Comparison of ENCODE assay signal across 21 mouse cellular contexts in the genomic region with DNA sequence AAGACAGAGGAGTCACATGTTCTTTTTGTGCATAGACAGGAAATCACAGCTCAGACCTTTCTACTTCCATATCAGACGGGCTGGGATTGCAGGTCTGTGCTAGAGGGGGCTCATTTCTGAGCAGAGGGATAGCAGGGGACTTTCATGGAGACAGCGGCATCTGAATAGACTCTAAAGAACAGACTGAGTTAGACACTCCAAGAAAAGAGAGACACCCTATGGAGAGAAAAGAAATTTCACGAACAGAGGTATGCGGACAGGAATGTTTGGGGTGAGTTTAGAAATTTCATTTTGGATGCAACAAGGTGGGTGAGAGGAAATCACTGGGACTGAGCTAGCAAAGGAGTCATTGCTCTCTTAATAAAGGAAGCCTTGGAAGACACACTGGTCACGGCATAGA. TPM values are rescaled to one million over a fixed set of nuclear protein-coding genes. Genes with fewer than 3 reads are reported as not detected.
DNase-seq lines count a peak whose midpoint lies in the region; ATAC-seq and TF ChIP-seq lines count a peak whose summit lies in the region.
"Had no signal": no experiment of that assay in that cellular context is flagged by ENCODE, and none has a peak within 500 bp of the region (broad histone marks: within the 10 kb centered on the region; RNA-seq: fewer than 3 reads in every experiment).

No protein-coding gene starts in this region.

- WGBS in forebrain, postnatal 0 days = 76% methylated on average over 5 of the region's 5 CpGs
- WGBS in forebrain, embryonic 11.5 days = 85% methylated on average over 5 of the region's 5 CpGs
- 69% methylated on average over 5 of the region's 5 CpGs for WGBS in heart, embryonic 14.5 days

- H3K4me2 ChIP-seq in forebrain, postnatal 0 days (ENCODE audit: low read depth) = no peak overlapping the region
- H3K4me2 ChIP-seq in forebrain, embryonic 11.5 days (ENCODE audit: low read depth, low read length, severe bottlenecking) = no peak overlapping the region
- H3K4me2 ChIP-seq in heart, embryonic 14.5 days (ENCODE audit: low read length) = no peak overlapping the region
- H3K4me2 ChIP-seq: embryonic facial prominence, embryonic 13.5 days; hindbrain, embryonic 12.5 days; hindbrain, embryonic 15.5 days had no signal

- H3K4me3 ChIP-seq in forebrain, postnatal 0 days (ENCODE audit: low read depth, low read length) = no peak overlapping the region
- H3K4me3 ChIP-seq in forebrain, embryonic 11.5 days (ENCODE audit: low read depth, low read length) = no peak overlapping the region
- no peak overlapping the region for H3K4me3 ChIP-seq in heart, embryonic 14.5 days (ENCODE audit: control insufficient read depth in 1 of 2, insufficient read depth in 1 of 2, low read depth in 1 of 2, low read length in 2 of 2)
- no peak overlapping the region for H3K4me3 ChIP-seq in layer of hippocampus, adult 2 months
- H3K4me3 ChIP-seq: embryonic facial prominence, embryonic 10.5 days; embryonic facial prominence, embryonic 13.5 days; forebrain, embryonic 10.5 days; gastrocnemius, adult 2 months; heart, embryonic 10.5 days; hindbrain, embryonic 12.5 days; hindbrain, embryonic 15.5 days had no signal

- no peak overlapping the region for H3K9ac ChIP-seq in forebrain, postnatal 0 days
- H3K9ac ChIP-seq in forebrain, embryonic 11.5 days (ENCODE audit: low read length) = no peak overlapping the region
- H3K9ac ChIP-seq in heart, embryonic 14.5 days (ENCODE audit: low read length) = no peak overlapping the region
- H3K9ac ChIP-seq: embryonic facial prominence, embryonic 13.5 days; hindbrain, embryonic 12.5 days; hindbrain, embryonic 15.5 days had no signal

- intact Hi-C loops in heart, postnatal 36 days (cut with DNase I) = no loop called here

- no peaks in the 10 kb centered on the region for H3K4me1 ChIP-seq in forebrain, postnatal 0 days (ENCODE audit: insufficient read depth)
- H3K4me1 ChIP-seq in forebrain, embryonic 11.5 days (replicated peaks; ENCODE audit: control insufficient read depth, insufficient read depth, low read length) = peaks cover 10% of the 10 kb centered on the region; the same call in 1 of the 2 replicates
- H3K4me1 ChIP-seq in heart, embryonic 14.5 days (ENCODE audit: control insufficient read depth in 2 of 2, insufficient read depth in 2 of 2, low read length in 2 of 2) = peaks cover 5% of the 10 kb centered on the region in 2 experiments; a peak in 3 of 4 replicates
- H3K4me1 ChIP-seq: embryonic facial prominence, embryonic 13.5 days had no signal

- TF ChIP-seq CTCF in forebrain, postnatal 0 days (IDR thresholded peaks at IDR 0.05; ENCODE audit: low read depth) = peak; percentile 15; the same call in 1 of the 2 replicates
- peak; percentile 53 for TF ChIP-seq CTCF in layer of hippocampus, adult 2 months (conservative IDR thresholded peaks at IDR 0.05)

- H3K9me3 ChIP-seq in forebrain, postnatal 0 days (ENCODE audit: low read length) = no peaks in the 10 kb centered on the region
- H3K9me3 ChIP-seq in forebrain, embryonic 11.5 days (ENCODE audit: control insufficient read depth, low read length) = no peaks in the 10 kb centered on the region
- H3K9me3 ChIP-seq in heart, embryonic 14.5 days (ENCODE audit: control insufficient read depth, low read length) = no peaks in the 10 kb centered on the region
- H3K9me3 ChIP-seq: embryonic facial prominence, embryonic 10.5 days; embryonic facial prominence, embryonic 13.5 days; forebrain, embryonic 10.5 days; heart, embryonic 10.5 days; hindbrain, embryonic 12.5 days; hindbrain, embryonic 15.5 days had no signal

- H3K27ac ChIP-seq in forebrain, postnatal 0 days (ENCODE audit: low read depth, low read length) = no peak overlapping the region
- H3K27ac ChIP-seq in forebrain, embryonic 11.5 days (ENCODE audit: low read depth, low read length) = no peak overlapping the region
- H3K27ac ChIP-seq in heart, embryonic 14.5 days (replicated peaks in 1 of 2; ENCODE audit: control insufficient read depth in 1 of 2, insufficient read depth in 1 of 2, low read depth in 2 of 2, low read length in 2 of 2) = peak overlapping the region; percentile 52 to 68; a peak in 1 of 4 replicates
- H3K27ac ChIP-seq in layer of hippocampus, adult 2 months = no peak overlapping the region
- H3K27ac ChIP-seq: embryonic facial prominence, embryonic 10.5 days; embryonic facial prominence, embryonic 13.5 days; forebrain, embryonic 10.5 days; gastrocnemius, adult 2 months; heart, embryonic 10.5 days; hindbrain, embryonic 12.5 days; hindbrain, embryonic 15.5 days had no signal

- no peak for ATAC-seq in forebrain, postnatal 0 days
- ATAC-seq in forebrain, embryonic 11.5 days (replicated peaks; ENCODE audit: low FRiP score) = no peak
- ATAC-seq in heart, embryonic 14.5 days (ENCODE audit: insufficient number of reproducible peaks, insufficient read depth, low FRiP score, low read depth) = no peak
- ATAC-seq: activated CD4-positive, CD25-positive, alpha-beta regulatory T cell, adult 4 months; forebrain, embryonic 14.5 days; intestine, postnatal 0 days had no signal

- no peak for DNase-seq in forebrain, postnatal 0 days
- no peak for DNase-seq in forebrain, embryonic 11.5 days (ENCODE audit: low spot score)
- DNase-seq in heart, postnatal 36 days = no peak
- DNase-seq in layer of hippocampus, adult 2 months (ENCODE audit: low spot score in 2 of 2) = no peak
- DNase-seq in layer of hippocampus, postnatal 14 days (ENCODE audit: low spot score in 2 of 2) = no peak
- DNase-seq: cerebellum, adult 11-12 months; cerebellum, adult 8-10 months; cerebellum, postnatal 36 days; embryo, embryonic 11 days; gastrocnemius, adult 2 months; gastrocnemius, postnatal 14 days had no signal

- no peaks in the 10 kb centered on the region for H3K36me3 ChIP-seq in forebrain, postnatal 0 days (ENCODE audit: insufficient read depth)
- no peaks in the 10 kb centered on the region for H3K36me3 ChIP-seq in forebrain, embryonic 11.5 days (ENCODE audit: control insufficient read depth, insufficient read depth, low read length)
- H3K36me3 ChIP-seq in heart, embryonic 14.5 days (ENCODE audit: control insufficient read depth, insufficient read depth, low read length) = no peaks in the 10 kb centered on the region
- H3K36me3 ChIP-seq: embryonic facial prominence, embryonic 10.5 days; embryonic facial prominence, embryonic 13.5 days; forebrain, embryonic 10.5 days; heart, embryonic 10.5 days; hindbrain, embryonic 12.5 days; hindbrain, embryonic 15.5 days had no signal

- no peaks in the 10 kb centered on the region for H3K27me3 ChIP-seq in forebrain, postnatal 0 days (ENCODE audit: insufficient read depth, low read length)
- H3K27me3 ChIP-seq in forebrain, embryonic 11.5 days (ENCODE audit: control insufficient read depth, insufficient read depth, low read length) = no peaks in the 10 kb centered on the region
- no peaks in the 10 kb centered on the region for H3K27me3 ChIP-seq in heart, embryonic 14.5 days (ENCODE audit: control insufficient read depth, insufficient read depth, low read length)
- H3K27me3 ChIP-seq: embryonic facial prominence, embryonic 13.5 days; hindbrain, embryonic 12.5 days; hindbrain, embryonic 15.5 days had no signal

RNA-seq across cellular contexts. Expression of a gene that starts 56.8 kb away (rescaled TPM):
- total RNA-seq in forebrain, postnatal 0 days (2014; rRNA removed) = 54.6 and 64.0 TPM in 2 replicates
- 18.7 and 19.5 TPM in 2 replicates for polyA plus RNA-seq in forebrain, postnatal 0 days (2015; fragmentation: Nextera tagmentation; extraction: Ambion mirVana)
- 2.9 and 3.1 TPM in 2 replicates for polyA plus RNA-seq in forebrain, embryonic 11.5 days (2014; fragmentation: Nextera tagmentation; extraction: Ambion mirVana)
- polyA plus RNA-seq in heart, embryonic 14.5 days (2014; fragmentation: Nextera tagmentation; extraction: Ambion mirVana) = 2.6 and 3.3 TPM in 2 replicates
- 1 to 10 TPM; 2.3 to 2.5 TPM for total RNA-seq in heart, postnatal 36 days (2021)
- 10 to 100 TPM; 37.3 to 38.0 TPM for total RNA-seq in layer of hippocampus, adult 2 months (2021)
- 10 to 100 TPM; 49.8 to 50.4 TPM for total RNA-seq in layer of hippocampus, postnatal 14 days (2021)
- polyA plus RNA-seq: activated CD4-positive, CD25-positive, alpha-beta regulatory T cell, adult 4 months had no signal

Comparison
In these comparisons a context has a peak if more than half of its experiments do, and no peak if none do; other contexts are left out.
1. H3K27ac ChIP-seq: peak in heart, embryonic 14.5 days (2 of 2); none in forebrain, postnatal 0 days (single experiment), forebrain, embryonic 11.5 days (single experiment) and layer of hippocampus, adult 2 months (single experiment).
2. RNA of a gene that starts 56.8 kb away (total RNA-seq): 54.6 to 64.0 TPM in forebrain, postnatal 0 days, 49.8 to 50.4 TPM in layer of hippocampus, postnatal 14 days and 37.3 to 38.0 TPM in layer of hippocampus, adult 2 months; 2.3 to 2.5 TPM in heart, postnatal 36 days; every median in the first group is over 10 times any median in the second.